Mouse (Mus musculus) common myeloid progenitor, adult 5-6 weeks (primary cell): Measurements from ENCODE around the gene Irf2bp2. TPM values are rescaled to one million over a fixed set of nuclear protein-coding genes. Genes with fewer than 3 reads are reported as not detected.

Source experiments
- ATAC-seq: replicated peaks from 2 replicates; pipeline ENCODE4 v1.8.0; 2016; ENCODE audit warnings: low read depth, mild to moderate bottlenecking, moderate TSS enrichment, inconsistent platforms; ENCODE audit not compliant: poor library complexity, severe bottlenecking
- total RNA-seq: library from RNA; stranded (forward); fragments of 200-1000, 187-1606 nt; gene quantifications from 2 replicates; pipeline ENCODE4 v1.2.3, GENCODE M21; 2017

The Irf2bp2 gene
- total RNA-seq, 1 experiment from 2014 or later, result 85.4 TPM

GRCm38 (mm10) chr8:126573079-126573694, 20.6 kb downstream of the Irf2bp2 start:
- ATAC-seq, result peak; percentile 27

DNA sequence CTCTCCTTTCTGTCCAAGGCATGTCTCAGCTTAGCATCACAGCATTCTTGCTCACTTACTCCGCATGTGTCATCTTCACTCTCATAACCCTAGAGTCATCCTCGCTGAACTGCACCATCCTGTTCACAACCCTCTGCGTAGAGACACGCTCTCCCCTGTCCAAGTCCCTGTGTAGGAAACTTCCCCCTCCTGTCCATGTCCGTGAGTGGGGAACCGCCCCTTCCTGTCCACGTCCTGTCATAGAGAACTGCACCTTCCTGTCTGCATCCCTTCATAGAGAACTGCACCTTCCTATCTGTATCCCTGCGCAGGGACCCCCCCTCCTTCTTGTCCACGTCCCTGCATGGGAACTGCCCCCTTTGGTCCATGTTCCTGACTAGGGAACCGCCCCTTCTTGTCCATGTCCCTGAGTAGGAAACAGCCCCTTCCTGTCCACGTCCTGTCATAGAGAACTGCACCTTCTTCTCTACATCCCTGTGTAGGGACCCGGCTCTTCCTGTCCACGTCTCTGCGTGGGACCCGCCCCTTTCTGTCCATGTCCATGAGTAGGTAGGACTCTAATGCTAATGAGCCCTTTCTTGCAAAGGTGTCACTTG, 22.6 kb downstream of the Irf2bp2 start:
- ATAC-seq, result peak; percentile 66

DNA sequence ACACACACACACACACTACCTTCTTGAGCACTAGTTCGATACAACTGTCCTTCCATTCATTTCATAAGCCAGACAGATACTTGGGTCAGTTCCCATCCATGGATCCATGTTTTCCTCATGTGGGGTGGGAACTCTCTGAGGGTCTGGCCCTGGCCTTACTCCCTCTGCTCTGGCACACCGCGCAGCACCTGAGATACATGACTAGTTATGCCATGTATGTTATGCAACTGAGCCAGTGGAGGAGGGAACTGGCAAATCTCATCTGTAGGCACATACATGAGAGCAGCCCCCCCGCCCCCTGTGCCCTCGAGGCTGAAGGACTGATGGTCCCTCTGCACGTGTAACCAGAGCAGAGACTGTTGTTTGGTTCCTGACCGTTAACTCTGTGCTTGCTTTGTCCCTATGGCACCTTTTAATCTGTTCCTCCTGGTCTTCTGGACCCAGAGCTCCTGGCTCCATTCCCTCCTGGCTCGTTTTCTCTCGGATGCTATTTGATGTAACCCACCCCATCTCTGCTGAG, 23.2 kb downstream of the Irf2bp2 start:
- ATAC-seq, result no peak

DNA sequence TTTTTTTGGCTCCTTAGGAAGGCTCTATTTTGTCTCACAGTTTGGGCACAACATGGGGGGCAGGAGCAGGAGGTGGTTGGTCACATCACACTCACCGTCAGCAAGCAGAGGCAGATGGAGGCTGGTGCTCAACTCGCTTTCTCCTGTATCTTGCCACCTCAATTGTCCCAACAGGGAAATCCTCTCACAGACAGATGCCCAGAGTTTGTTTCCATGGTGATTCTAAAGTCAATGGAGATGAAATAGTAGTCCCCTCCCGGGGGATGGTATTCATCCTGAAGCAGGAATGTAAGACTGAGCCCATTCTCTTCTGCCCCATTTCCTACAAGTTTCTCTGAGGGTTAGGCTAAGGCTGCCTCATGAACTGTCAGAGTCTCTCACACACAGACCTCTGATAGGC, 23.7 kb downstream of the Irf2bp2 start:
- ATAC-seq, result no peak

GRCm38 (mm10) chr8:126569638-126570037, 24.1 kb downstream of the Irf2bp2 start:
- ATAC-seq, result no peak

DNA sequence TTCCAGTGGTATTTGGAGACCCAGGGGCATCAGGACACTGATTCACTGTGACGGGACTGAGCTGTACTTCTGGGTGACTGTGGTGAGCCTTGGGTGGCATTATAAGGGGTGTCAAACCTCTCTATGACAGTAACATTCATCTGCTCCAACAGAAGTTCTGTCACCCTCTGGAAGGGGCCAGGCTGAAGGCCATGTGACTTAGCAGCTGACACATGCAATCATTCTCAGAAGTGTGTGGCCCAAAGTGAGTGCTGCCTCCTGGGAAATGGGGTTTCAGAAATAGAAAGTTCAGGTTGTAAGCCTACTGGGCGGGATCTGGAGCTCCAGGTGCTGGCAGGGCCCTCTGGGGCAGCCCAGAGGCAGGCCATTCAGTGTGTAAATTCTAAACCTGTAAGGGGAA, 26.1 kb downstream of the Irf2bp2 start:
- ATAC-seq, result no peak

- peak; percentile 3; the same call in 1 of the 2 replicates for ATAC-seq
Observed at GRCm38 (mm10) chr8:126566446-126567062, 27.2 kb downstream of the Irf2bp2 start.

GRCm38 (mm10) chr8:126565954-126566445, 27.8 kb downstream of the Irf2bp2 start:
- ATAC-seq, result peak; percentile 54

DNA sequence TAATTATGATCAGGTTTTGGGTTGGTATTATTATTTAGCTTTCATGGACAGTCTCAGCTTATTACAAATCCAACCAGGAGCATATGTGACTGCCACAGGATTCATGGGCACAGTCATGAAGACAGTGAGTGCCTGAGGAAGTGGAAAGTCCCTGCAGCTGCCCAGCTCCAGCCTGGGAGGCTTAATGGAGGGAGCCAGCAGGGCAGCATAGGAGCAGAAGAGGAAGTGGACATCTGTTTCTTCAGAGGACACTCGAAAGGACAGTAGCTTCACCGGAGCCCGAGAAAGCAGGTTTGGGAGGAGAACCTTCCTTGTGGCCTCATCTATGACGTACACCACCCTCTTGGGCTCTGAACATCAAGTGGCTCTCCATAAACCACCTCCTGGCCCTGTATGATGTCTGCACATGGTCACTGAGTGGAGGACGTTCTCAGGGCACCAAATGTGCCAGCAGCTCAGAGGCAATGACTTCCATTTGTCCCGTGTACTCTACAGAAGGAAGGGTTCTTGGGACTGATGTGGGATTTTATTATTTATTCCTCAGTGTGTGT, 28.5 kb downstream of the Irf2bp2 start:
- peak; percentile 50 for ATAC-seq

DNA sequence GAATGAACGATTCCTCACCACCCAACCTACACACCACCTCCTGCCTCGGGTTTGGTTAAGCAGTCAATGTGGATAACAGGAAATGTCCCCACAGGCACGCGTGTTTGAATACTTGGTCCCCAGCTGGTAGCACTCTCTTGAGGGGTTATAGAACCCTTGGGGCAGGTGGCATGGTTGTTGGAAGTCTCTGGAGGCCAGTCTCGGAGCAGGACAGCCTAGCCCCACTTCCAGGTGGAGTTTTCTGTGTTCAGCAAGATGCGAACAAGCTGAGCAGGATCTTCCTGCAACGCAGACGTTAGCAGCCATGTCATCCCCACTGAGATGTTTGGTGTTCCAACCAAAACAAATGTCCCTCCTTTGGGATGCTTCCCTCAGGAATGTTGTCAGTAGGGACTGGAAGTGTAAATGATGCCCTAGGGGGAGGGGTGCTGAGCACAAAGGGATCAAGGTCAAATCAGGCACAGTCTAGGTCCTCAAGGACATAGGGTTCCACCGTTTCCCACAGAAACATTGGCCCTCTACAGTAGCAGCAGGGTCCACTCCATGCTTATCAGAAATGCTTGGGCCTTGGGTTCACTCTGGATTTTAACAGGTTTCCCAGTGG, 29.1 kb downstream of the Irf2bp2 start:
- no peak for ATAC-seq

- no peak for ATAC-seq
Observed at GRCm38 (mm10) chr8:126561316-126561841, 32.4 kb downstream of the Irf2bp2 start.

DNA sequence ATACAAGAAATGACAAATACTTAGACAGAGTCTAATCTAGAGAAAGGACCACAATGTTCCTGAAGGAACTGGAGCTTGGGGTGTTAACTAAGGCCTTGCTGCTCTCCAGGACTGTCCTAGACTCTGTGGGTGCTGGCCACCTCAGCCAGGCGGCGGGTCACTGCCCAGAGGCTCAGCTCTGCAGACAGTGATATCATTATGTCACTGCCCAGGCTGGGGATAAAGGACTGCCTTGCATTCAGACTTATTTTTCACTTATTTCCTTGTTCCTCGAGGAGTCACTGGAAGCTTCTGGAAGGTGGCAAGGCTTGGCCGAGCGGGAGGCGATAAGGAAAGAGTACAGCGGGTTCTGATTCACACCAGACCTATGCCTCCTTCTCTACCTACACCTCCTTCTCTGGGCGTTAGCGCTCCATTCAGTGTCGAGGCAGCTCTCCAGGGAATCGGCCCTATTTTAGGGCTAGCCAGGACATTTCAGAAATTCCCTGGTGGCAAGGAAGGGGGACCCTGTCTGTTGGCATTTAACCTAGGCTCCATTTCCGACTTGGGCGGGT, 35.3 kb downstream of the Irf2bp2 start:
- no peak for ATAC-seq

GRCm38 (mm10) chr8:126557403-126557802, 36.4 kb downstream of the Irf2bp2 start:
- ATAC-seq, result no peak

GRCm38 (mm10) chr8:126556691-126557090, 37.1 kb downstream of the Irf2bp2 start:
- no peak for ATAC-seq

DNA sequence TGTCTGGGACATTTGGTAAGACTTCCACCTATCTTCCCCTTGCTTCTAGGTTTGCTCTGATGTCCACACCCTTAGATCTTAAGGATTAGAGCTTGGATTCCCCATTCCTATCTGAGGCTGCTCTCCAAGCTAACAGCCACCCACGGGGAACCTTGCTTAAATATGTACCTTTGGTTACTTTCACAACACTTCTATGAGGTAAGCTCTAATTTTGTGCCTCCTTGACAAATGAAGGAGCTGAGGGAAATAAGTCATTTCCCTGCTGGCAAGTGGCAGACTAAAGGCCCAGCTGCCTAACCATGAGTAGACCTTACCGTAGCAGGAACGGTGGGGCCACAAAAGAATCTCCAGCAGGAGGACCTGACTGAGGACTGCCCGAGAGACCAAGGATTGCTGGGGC, 39.0 kb downstream of the Irf2bp2 start:
- no peak for ATAC-seq

- ATAC-seq, result no peak
Observed at GRCm38 (mm10) chr8:126551871-126552270, 41.9 kb downstream of the Irf2bp2 start.

GRCm38 (mm10) chr8:126550944-126551357, 42.8 kb downstream of the Irf2bp2 start:
- ATAC-seq, result peak; percentile 89

DNA sequence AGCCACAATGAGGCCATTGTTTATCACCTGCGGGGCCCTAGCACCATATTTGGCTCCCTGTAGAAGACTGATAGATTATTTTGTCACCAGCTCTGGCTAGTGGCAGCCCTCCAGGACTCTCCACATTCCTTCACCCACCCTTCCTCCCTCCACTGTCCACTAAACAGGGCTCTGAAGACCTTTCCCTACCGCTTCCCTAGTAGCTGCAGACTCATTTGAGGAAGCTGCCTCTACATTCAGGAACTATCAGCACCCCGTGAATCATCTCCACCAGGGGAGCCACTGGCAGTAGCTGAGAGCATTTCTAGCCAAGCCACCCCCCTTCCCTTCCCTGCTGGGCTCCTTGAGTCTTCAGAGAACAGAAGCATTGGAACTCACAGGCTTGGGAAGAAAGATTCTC, 45.9 kb downstream of the Irf2bp2 start:
- peak; percentile 64 for ATAC-seq

GRCm38 (mm10) chr8:126547361-126547760, 46.4 kb downstream of the Irf2bp2 start:
- no peak for ATAC-seq

DNA sequence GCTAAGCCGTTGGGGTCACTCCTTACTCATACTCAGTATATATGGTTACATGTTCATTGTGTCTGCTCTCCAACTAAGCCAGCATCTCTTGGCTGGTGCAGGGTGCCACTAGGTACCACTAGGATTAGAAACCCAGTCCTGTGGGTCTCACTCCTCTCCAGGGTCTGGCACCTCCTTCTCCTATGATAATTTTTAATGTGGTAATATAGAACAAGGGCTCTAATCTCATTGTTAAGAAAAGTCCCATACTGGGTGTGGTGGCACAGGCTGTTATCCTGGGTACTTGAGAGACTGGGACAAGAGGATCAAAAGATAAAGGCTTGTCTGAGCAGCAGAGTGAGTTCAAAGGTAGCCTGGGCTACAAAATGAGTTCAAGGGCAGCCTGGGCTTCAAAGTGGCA, 47.3 kb downstream of the Irf2bp2 start:
- no peak for ATAC-seq
